Mouse (Mus musculus) ZHBTc4 (cell line): ENCODE measurements around the gene Apex1.
"Not testable (repeated sequence)": the region's sequence is repeated elsewhere in the genome, so short reads cannot be mapped to it uniquely, and the experiment has no call there.

Experiments used
- DNase-seq: peaks from one replicate; pipeline ENCODE4 v3.0.0-alpha.2; 2011; ENCODE audit warnings: low read depth, low spot score

Gene Apex1

GRCm38 (mm10) chr14:50924281-50925064 lies at the start of gene Apex1, which contains the start of gene Osgep:
Gene Apex1, plus strand, starts transcription at chr14:50924968.
Gene Osgep, minus strand, starts transcription at chr14:50924893.
- DNase-seq, result peak; percentile 98

- no peak for DNase-seq
These were observed 49.6 kb upstream of the Apex1 start for GRCm38 (mm10) chr14:50875175-50875574.

GRCm38 (mm10) chr14:50875591-50876230 lies 49.1 kb upstream of the Apex1 start:
- no peak for DNase-seq

- no peak for DNase-seq
These were observed 48.4 kb upstream of the Apex1 start for GRCm38 (mm10) chr14:50876236-50876950.

GRCm38 (mm10) chr14:50891621-50892020 lies 33.1 kb upstream of the Apex1 start:
- DNase-seq, result no peak

GRCm38 (mm10) chr14:50892091-50892490 lies 32.7 kb upstream of the Apex1 start:
- no peak for DNase-seq

GRCm38 (mm10) chr14:50892541-50893459 lies 32.0 kb upstream of the Apex1 start:
- DNase-seq, result no peak

- no peak for DNase-seq
These were observed 29.4 kb upstream of the Apex1 start for GRCm38 (mm10) chr14:50895407-50895806.

- DNase-seq, result no peak
These were observed 28.6 kb upstream of the Apex1 start for GRCm38 (mm10) chr14:50895985-50896746.

GRCm38 (mm10) chr14:50896747-50897373 lies 27.9 kb upstream of the Apex1 start:
- DNase-seq, result peak; percentile 36

- DNase-seq, result no peak
These were observed 27.4 kb upstream of the Apex1 start, which contains the start of gene Klhl33 for GRCm38 (mm10) chr14:50897374-50897765. Gene Klhl33, minus strand, starts transcription at chr14:50897507.

- not testable (repeated sequence) for DNase-seq
These were observed 26.8 kb upstream of the Apex1 start for GRCm38 (mm10) chr14:50897992-50898391.

GRCm38 (mm10) chr14:50903973-50904827 lies 20.6 kb upstream of the Apex1 start:
- DNase-seq, result peak; percentile 38

GRCm38 (mm10) chr14:50904828-50905129 lies 20.0 kb upstream of the Apex1 start:
- no peak for DNase-seq

- not testable (repeated sequence) for DNase-seq
These were observed 19.4 kb upstream of the Apex1 start for GRCm38 (mm10) chr14:50905327-50905726.

- DNase-seq, result no peak
These were observed 16.6 kb upstream of the Apex1 start for GRCm38 (mm10) chr14:50908126-50908525.

GRCm38 (mm10) chr14:50911356-50911755 lies 13.4 kb upstream of the Apex1 start:
- peak; percentile 69 for DNase-seq

- not testable (repeated sequence) for DNase-seq
These were observed 1.3 kb upstream of the Apex1 start for GRCm38 (mm10) chr14:50923437-50923836.
